Mouse (Mus musculus): Measurements from ENCODE around the gene Kmt2b. TPM values are rescaled to one million over a fixed set of nuclear protein-coding genes. Genes with fewer than 3 reads are reported as not detected.

Kmt2b gene
- total RNA-seq (2021) = 45.7 and 54.0 TPM in 2 replicates
- long read RNA-seq, experiment 1, partial matches to known transcripts = 13 of 18 reads
- long read RNA-seq, experiment 1, other reads (novel, unspliced or antisense) = 5 of 18 reads
- long read RNA-seq, experiment 2, partial matches to known transcripts = 11 of 12 reads
- long read RNA-seq, experiment 2, other reads (novel, unspliced or antisense) = 1 of 12 reads

DNA sequence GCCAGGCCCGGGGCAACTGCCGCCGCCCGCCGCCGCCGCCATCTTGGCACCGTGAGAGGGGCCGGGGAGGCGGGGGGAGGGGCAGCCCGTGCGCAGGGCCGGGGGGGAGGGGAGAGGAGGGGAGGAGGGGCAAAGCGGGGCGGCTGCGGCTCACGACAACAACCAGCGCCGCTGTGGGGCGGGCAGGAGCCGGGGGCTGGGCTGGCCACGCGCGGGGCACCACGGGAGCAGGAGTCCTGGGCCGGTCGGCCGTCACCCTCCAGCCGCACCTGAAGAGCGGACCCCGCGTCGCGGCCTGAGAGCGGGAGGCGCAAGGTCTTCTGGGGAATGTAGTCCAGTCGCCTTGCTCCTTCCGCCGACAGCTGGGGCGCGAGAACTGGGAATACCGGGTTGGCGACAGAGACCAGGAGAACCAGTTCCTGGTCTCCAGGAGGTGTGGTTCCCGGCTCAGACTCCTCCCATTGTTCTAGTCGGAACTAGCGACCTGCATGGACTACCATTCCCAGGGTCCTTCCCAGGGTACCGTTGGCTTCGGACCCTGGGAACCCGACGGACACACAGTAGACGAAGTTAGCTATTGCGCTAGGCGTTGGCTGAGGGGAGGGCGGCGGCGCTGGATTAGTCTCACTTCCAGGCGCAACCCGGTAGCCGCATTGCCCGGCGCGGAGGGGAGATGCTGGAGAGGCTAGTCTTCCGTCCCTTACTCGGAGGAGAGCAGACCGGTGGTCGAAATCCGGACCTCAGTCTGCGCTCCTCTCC, at the start of gene Kmt2b:
TSS of gene Kmt2b (minus strand) at position 51 of the 759 bp plus-strand sequence.
- peak; percentile 98 for DNase-seq

DNA sequence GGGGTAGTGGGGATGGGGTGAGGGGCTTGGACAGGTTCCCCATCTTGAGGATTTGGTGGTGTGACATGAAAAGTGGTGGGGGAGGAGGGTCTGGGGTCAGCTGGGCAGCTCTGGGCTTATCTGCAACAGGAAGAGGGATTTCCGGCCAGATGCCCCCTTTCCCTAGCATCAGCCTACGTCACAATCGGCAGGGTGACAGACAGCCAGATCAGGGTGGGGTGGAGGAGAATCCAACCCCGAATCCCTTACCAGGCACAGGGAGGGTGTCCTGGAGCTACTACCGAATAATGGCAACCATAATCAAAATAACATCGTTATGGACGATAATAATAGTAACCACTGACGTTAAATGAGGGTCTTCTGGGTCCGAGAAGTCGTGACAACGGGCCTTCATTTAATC, 47.9 kb upstream of the Kmt2b start:
- DNase-seq = no peak

DNA sequence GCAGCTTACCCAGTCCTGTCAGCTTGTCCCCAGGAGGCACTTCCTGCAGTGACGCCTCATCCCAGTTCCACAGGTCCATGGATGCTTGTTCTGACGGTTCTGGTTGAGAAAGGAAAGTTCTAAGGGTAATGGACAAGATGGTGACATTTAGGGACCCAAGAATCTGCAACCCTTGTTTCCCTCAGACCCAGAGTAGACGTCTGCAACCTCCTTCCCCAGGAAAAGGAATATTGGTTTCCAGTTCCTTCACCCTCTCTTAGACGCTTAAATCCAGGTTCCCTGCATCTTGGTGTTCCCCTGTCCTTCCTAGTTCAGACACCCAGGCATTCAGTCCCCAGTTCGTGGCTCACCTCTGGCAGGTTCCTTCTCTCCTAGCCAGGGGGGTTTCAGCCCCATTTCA, 47.2 kb upstream of the Kmt2b start, which contains the start of gene Etv2:
TSS of gene Etv2 (minus strand) at position 101 of the 400 bp plus-strand sequence.
- no peak for DNase-seq

DNA sequence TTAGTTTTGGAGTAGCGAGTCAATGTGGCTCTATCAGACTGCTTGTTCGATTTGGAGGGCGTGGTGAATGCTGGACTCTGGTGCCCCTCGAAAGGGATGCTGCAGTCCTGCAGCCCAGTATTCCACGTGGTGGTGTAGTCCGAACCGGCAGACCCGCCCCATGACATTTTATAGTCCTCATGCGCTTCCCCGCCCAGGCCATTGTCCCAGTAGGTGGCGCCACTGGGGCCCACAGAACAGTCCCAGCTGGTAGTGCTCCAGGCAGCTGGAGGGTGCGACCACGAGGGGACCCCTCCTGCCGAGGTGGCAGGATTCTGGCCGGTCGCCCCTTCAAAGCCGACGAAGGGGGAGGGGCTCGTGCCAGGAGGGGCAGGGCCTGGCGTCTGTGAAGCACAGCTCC, 46.1 kb upstream of the Kmt2b start:
- DNase-seq = peak; percentile 83

DNA sequence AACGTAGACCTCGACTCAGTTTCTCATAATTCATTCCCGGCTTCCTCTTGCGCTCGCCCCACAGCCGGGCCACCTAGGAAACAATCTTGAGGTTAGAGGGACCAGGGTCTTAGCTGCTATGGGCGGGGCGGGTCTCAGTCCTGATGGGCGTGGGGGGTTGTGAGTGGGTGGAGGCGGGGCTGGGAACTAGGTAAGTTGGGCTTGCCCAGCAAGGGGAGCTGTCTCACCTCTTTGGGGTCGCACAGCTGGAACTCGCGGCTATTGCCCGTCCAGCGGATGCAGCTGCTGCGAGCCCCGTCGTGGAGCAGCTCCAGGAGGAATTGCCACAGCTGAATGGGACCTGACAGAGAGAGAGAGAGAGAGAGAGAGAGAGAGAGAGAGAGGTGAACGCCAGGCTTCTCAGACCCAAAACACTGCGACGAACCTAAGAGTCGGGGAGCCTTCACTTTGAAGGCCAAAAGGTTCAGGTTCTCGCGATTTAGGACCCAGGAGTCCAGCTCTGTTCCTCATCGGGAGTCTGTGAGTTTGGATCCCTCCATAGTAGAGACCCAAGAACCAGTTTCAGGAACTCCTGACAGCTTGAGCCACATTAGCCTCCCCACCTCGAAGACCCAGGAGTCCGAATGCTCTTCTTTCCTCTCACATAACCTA, 45.4 kb upstream of the Kmt2b start:
- DNase-seq = no peak

DNA sequence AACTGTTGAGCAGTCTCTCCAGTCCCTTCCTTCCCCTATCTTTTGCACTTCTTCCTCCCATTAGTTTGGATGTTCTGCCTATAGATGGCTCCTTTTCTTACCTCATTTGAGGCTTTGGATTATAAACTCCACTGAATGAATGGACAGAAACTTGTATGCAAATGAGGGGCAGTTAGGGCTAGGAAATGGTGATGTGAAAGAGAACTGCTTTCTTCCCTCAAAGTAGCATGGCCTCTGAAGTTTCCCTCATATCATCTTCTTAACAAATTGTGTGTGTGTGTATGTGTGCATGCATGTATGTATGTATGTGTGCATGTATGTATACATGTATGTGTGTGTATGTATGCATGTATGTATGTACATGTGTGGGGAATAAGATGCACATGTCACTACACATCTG, 40.5 kb upstream of the Kmt2b start:
- no peak for DNase-seq

DNA sequence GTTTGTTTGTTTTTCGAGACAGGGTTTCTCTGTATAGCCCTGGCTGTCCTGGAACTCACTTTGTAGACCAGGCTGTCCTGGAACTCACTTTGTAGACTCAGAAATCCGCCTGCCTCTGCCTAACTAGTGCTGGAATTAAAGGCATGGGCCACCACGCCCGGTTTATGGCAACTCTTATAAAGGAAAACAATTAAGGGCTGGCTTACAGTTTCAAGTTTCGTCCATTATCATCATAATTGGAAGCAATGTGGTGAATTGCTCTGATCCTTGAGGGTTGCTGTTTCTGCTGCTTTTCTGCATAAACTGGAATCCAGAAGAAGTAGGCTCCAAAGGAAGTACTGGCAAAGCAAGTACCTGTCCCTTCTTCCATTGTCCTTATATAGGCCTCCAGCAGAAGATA, 38.1 kb upstream of the Kmt2b start:
- no peak for DNase-seq

DNA sequence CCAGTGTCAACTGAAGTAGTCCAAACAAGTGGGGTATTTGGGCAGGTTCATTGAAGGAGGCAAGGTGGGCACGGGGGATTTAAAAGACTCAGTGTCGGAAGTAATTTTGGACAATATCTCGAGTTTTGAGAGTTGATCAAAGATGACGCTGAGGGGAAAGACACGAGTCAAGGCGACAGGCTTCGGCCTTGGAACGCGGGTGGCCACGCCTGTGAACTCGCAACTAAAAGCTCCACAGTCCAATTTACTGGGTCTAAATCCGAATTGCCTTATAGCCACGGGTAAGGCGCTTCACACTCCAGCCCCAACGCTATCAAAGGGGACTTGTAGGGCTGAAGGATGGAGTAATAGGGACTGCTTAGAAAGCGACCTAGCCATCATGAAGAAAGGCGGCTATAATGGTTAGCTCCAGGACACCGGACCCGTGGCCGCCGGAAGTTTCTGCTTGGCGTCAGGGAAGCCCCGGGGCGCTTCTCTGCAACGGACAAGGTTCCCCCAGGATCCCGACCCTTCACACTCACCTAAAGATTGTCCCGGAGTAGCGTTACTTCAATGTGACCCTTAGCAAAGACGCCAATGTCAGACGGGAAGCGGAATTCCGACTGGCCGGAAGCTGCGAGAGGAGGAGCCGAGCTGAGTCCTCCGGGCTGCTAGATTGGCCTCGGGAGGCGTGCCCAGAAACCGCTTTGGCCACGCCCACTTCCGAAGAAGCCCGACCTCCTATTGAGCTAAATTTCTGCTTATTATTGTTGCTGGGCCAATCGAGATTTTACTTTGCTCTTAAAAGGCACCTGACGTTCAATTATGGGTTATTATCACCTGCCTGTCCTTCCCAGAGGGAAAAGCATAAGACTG, 37.2 kb upstream of the Kmt2b start, which contains the start of gene Cox6b1:
TSS of gene Cox6b1 (minus strand) at position 622 of the 855 bp plus-strand sequence.
- peak; percentile 93 for DNase-seq

DNA sequence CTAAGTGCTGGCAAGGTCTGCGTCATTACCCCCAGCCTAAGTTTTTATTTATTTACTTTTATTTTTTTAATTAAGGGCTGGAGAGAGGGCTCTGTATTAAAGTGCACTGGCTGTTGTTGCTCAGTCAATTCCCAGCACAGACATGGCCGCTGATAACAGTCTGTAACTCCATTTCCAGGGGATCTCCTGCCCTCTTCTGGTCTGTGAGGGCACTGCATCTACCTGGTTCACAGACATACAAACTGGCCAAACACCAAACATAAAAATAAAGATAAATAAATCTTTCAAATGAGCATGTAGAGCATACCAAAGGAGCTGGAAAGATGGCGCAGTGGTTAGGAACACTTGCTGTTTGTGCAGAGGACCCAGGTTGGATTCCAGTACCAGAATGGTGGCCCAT, 30.7 kb upstream of the Kmt2b start:
- peak; percentile 53 for DNase-seq

DNA sequence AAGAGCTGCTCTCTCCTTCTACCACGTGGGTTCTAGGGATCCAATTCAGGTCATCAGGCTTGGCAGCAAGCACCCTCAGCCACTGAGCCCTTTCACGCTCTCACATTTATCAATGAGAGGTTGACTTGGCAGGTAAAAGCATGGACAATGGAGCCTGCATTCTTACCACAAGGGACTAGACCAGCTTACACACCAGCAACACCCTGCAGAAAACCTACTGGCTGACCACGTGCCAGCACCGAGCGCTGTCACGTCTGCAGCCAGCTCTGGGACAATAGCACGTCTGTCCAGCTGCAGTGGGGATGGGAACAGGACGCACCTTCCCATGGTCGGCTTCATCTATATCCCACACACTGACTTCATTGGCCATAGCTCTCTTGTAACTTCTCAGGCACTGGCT, 30.1 kb upstream of the Kmt2b start:
- no peak for DNase-seq

DNA sequence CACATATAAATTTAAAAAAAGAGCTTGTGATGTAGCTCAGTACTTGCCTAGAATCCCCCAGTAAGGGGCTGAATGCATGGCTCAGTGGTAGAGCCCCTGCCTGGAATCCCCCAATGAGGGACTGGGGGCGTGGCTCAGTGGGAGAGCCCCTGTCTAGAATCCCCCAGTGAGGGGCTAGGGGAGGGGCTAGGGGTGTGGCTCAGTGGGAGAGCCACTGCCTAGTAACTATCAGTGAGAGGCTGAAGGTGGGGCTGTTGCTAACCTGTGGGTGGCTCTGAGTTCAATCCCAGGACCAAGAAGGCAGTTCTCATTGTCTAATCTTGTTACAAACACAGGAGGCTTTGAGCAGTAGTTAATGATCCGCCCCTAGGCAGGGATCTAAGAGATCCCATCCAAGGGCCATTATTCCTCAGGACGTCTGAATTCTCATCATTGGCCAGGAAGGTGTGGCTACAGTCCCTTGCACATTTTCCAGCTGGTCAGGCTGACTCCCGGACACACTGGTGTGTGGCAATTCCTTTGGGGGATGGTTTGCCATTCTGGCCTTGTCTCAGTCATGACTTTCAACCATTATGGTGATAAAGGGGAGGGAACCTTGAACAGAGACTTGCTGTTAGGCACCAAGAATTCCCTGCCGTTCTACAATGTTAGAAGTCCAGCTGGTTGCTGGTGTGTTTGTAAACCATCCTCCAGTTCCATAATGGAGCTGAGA, 26.7 kb upstream of the Kmt2b start:
- peak; percentile 79 for DNase-seq

DNA sequence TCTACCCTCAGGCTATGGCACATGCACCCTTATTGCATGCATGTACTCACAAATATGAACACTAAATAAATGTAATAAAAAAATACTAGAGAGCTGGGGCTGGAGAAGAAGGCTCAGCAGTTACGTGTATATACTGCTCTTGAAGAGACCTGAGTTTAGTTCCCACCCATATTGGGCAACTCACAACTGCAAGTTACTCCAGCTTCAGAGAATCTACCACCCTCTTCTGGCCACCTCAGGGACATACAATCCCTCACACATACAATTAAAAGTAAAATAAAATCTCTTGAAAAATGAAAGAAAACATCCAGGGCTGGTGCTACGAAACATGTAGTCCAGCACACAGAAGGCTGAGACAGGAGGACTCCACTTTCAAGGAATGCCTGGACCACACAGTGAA, 25.9 kb upstream of the Kmt2b start:
- DNase-seq = no peak

DNA sequence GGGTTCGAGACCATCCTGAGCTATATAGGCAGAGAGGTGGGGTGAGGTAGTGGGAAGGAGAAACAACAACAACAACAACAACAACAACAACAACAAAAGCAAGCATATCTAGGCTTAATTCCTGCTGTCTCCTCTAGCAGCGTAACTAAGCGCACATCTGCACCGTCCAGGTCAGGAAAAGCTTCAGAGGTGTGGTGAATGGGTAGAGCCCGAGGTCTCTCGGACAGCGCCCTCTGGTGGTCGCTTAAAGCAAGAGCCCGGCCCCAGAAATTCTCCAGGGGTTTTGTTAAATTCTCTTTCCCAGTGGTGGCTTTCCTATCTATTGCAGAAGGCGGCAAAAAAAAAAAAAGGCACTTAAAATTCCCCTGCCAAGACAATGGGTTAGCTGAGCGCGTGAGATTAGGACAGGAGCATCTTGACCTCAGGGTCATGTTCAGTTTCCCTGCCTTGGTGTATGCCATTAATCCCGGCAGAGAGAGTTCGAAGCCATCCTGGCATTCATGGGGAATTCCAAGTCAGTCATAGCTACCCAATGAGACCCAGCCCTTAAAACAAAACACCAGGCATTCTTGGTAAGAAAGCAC, 25.1 kb upstream of the Kmt2b start:
- peak; percentile 83 for DNase-seq

DNA sequence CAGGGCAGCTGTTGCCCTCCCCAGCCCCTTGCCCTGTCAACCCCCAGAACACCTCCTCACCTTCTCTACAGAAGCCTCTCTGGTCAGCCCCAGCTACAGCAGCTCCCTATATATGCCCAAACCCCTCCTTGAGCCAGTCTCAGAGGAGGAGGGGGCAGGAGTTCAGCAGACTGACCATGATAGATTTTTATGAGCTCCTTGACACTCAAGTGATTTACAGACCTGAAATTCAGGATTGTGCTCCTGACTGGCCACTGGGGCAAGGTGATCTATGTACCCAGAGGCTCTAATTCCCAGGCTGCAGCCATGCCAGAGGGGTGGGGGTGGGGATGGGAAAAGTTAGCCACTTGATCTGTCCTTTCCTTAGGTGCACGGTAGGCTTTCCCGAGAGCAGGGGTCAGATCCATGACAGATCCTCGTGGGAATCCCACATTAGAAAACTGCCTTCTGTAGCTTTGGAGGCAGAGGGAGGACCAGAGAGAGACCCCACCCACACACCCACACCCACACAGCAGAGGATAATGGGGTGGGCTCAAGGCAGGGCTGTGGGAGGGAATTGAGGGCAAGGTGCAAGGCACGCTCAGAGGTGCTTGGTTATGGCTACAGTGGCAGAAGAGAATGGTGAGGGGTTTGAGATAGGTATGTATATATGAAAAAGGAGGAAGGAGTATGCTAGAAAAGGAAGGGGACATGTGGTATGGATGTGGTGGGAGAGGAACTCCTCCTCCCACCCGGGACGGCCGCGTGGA, 24.3 kb upstream of the Kmt2b start, which contains the start of gene Upk1a:
TSS of gene Upk1a (minus strand) at position 194 of the 749 bp plus-strand sequence.
- no peak for DNase-seq

DNA sequence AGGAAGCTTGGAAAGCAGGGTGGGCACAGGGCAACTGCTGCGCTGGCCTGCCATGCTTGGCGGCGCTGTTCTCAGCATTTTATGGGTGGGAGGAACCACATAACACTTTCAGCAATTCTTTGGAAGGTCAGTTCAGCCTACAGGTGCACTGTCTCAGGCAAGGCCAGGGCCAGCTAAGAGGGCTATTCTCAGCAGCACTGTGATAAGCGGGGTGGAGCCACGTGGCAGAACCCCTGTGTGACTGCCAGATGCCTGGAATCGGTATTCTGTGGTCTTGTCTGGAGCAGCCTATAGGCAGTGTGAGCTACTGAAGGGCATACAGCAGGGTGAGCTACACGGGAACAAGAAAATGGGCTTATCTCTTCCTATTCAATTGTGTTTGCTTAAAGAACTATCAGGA, 21.5 kb upstream of the Kmt2b start:
- DNase-seq = no peak

DNA sequence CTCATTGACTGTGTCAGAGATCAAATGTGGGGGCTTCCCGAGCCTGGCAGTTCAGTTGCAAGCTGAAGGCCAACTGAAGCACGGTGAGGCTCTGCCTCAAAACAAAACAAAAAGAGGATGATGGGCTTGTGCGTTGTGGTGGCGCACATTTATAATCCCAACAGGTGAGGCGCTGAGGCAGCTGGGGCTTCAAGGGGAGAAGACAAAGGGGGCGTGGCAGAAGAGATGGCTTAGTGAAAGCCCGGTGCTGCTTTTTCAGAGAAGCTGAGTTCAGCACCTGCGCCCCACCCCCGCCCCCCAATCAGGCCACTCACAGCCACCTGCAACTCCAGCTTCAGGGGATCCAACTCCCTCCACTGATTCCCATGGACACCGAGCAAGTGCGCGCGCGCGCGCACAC, 19.9 kb upstream of the Kmt2b start:
- no peak for DNase-seq

DNA sequence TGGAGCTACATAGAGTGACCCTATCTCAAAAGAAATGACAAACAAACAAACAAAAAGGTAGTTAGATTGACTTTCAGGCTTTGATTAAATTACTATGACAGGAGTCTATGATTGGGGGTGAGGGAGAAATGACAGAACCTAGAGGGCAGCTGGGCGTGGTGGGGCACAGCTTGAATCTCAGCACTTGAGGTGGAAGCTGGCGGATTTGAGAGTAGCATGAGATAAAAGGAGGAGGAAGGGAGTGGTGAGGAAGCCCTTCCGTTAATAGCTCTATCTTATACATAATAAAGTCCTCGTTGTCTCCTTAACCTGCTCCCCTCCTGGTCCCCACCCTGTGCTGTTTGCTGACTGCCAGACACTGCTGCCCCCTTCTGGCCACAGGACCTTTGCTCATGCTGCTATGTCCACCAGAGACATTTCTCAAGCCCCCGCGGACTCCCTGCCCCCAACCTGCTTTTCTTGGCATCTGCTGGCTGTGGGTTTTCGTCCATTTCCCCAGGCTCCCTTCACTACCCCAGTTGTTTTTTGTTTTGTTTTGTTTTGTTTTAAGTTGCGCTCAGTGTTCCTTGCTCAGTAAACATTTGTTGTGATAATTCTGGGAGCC, 19.3 kb upstream of the Kmt2b start:
- peak; percentile 81 for DNase-seq

DNA sequence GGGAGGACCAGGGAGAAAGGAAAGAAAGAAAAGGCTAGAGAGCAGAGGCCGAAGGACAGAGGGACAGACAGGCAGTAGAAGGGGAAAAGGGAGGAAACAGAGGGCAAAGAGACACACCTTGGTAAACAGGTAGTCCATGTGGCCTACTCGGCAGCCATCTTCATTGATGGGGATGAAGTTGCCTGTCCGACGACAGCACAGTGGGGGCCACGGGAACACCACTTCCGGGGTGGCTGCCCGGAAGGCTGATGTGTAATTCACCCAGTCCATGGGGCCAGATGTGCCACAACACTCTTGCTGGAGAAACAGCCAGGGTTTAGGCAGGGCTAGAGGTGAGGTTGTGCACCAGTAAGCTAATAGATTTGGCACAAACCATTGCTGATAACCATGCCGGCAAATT, 16.4 kb upstream of the Kmt2b start:
- DNase-seq = no peak

DNA sequence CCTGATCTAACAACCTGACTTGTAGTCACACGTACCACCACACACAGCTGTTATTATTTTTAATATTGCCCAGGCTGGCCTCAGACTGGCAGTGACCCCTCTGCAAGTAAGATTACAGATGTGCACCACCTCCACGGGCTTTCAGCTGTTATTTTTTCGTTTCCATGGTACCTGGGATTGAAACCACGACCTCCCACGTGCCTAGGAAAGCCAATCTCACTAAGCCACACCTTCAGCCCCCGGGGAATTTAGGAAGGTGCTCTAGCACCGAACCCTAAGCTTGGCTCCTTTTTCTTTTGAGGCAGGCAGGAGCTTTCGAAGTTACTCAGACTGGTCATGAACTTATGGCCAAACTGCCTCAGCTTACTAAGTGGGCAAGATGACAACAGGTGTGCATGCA, 15.9 kb upstream of the Kmt2b start:
- no peak for DNase-seq

DNA sequence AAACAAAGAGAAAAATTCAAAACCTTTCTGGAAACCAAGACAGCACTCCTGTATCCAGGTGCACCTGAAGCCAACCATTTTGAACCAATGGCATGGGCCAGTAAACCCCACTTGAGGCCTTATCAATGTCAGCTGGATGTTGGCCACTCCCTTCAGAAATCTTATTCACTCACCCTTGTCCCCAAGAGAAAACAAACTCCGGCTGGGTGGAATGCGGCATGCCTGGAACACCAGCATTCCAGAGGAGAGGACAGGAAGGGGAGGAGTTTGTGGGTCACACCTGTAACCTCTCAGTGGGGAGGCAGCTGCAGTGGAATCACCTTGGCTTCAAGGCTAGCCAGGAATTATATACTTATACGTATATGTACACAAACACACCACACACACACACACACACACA, 14.1 kb upstream of the Kmt2b start:
- DNase-seq = no peak

Data from adrenal gland, postnatal 14 days (tissue).